Mouse (Mus musculus): ENCODE results near the gene 9530077C05Rik.

DNA sequence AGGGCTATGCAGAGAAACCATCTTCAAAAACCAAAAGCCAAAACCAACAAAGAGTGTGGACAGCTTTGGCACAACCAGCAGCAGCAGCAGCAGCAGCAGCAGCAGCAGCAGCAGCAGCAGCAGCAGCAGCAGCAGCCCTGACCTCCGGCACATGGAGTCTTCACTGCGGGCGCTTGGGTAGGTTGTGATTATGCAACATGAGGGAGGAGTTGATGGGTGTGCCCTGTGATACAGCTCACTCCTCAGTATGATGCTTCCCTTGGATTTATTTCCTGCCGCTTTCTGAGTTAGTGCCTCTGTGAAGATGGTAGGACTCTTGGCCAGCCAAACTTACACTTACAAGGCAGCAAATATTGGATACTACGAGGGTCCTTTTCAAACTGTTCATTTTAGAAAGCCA is 35.9 kb downstream of the 9530077C05Rik start:
- no peak for TF ChIP-seq CTCF (IDR thresholded peaks at IDR 0.05; ENCODE audit: borderline replicate concordance, insufficient read depth, low read length)
- no peak for TF ChIP-seq POLR2A (IDR thresholded peaks at IDR 0.05; ENCODE audit: low read depth, low read length)

All from embryonic fibroblast, embryonic 13.5 days (primary cell).